Mouse (Mus musculus) E14TG2a.4 (cell line): ENCODE measurements around the gene Pbx2.

Experiments
- CTCF ChIP-seq: conservative IDR thresholded peaks from 2 replicates; pipeline ENCODE4 v1.5.1; 2014; ENCODE audit warnings: low read length
- POU5F1 ChIP-seq: IDR thresholded peaks from 2 replicates; pipeline ENCODE4 v1.6.1; 2014; ENCODE audit warnings: low read length, borderline replicate concordance

DNA sequence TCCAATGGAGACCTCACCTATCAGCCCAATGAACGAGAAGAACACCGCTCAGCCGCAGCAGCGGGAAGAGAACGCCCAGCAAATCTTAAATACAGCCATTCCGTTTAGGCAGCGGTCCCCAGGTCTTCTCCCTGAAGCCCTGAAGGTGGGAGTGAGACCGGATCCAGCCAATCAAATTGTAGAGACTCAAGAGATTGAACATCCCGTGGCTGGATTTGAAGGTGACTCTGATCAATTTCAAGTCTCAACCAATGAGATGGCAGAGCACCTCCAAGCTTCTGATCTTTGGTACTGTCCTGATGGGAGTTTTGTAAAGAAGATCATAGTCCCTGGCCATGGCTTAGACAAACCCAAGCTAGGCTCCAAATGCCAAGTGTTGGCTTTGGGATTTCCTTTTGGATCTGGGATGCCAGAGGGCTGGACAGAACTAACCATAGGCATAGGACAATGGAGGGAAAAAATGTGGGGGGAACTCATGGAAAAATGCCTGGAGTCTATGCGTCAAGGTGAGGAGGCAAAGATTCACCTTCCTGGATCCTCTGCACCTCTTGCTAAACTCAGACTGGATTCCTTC lies 54.3 kb downstream of the Pbx2 start:
- TF ChIP-seq CTCF: no peak
- TF ChIP-seq POU5F1: no peak
